In the genomic region with DNA sequence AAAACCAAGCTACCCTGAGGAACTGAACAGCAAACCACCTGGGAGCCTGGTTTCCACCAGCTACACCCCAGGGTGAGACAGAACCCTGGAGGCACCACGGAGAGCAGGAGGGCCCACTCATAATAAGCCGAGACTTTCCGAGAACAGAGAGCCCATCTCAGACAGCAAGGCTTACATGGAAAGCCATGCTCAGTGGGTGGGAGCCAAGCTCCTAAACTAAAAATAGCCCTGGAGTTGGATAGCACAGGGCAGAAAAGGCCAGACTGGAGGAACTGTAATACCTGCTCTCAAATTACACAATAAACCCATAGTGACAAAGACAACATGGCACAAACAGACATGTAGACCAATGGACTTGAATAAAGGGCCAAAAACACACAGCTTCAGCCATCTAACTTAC, we compare ENCODE assay signal across 24 mouse cellular contexts.
DNase-seq lines count a peak whose midpoint lies in the region; ATAC-seq and TF ChIP-seq lines count a peak whose summit lies in the region.
"Had no signal": no experiment of that assay in that cellular context is flagged by ENCODE, and none has a peak within 500 bp of the region (broad histone marks: within the 10 kb centered on the region; RNA-seq: fewer than 3 reads in every experiment).

No protein-coding gene starts in this region.

- no peak for TF ChIP-seq POLR2A in CH12.LX (IDR thresholded peaks at IDR 0.05; ENCODE audit: low read depth, low read length)
- TF ChIP-seq POLR2A in lung, adult 2 months (IDR thresholded peaks at IDR 0.05; ENCODE audit: borderline replicate concordance, extremely low read depth, low read depth, low read length): no peak

- no peaks in the 10 kb centered on the region for H3K36me3 ChIP-seq in CH12.LX (replicated peaks in 1 of 2; ENCODE audit: control insufficient read depth in 1 of 2, insufficient read depth in 1 of 2, low read length in 1 of 2)
- no peaks in the 10 kb centered on the region for H3K36me3 ChIP-seq in midbrain, embryonic 13.5 days
- H3K36me3 ChIP-seq: embryonic facial prominence, embryonic 12.5 days; forebrain, embryonic 10.5 days; forebrain, embryonic 15.5 days; hindbrain, embryonic 10.5 days; hindbrain, embryonic 15.5 days; liver, embryonic 12.5 days; neural tube, embryonic 15.5 days had no signal

- no peaks in the 10 kb centered on the region for H3K27me3 ChIP-seq in CH12.LX (replicated peaks)
- H3K27me3 ChIP-seq in midbrain, embryonic 13.5 days: no peaks in the 10 kb centered on the region
- H3K27me3 ChIP-seq: embryonic facial prominence, embryonic 12.5 days; forebrain, embryonic 15.5 days; hindbrain, embryonic 15.5 days; liver, embryonic 12.5 days; neural tube, embryonic 15.5 days had no signal

- in situ Hi-C loops in CH12.LX (cut with MboI; ENCODE audit: low pct_ligation_motif_present, low pct_unique_long_range_greater_than_20kb, low sequenced_read_pairs): no loop called here

- H3K4me3 ChIP-seq in CH12.LX (replicated peaks in 1 of 3; ENCODE audit: low read depth in 2 of 3, low read length in 2 of 3, poor library complexity in 1 of 3): no peak overlapping the region
- H3K4me3 ChIP-seq in midbrain, embryonic 13.5 days (replicated peaks): no peak overlapping the region
- H3K4me3 ChIP-seq in lung, adult 2 months (replicated peaks; ENCODE audit: extremely low read depth, low read depth, low read length): no peak overlapping the region
- H3K4me3 ChIP-seq: embryonic facial prominence, embryonic 12.5 days; forebrain, embryonic 10.5 days; forebrain, embryonic 15.5 days; hindbrain, embryonic 10.5 days; hindbrain, embryonic 15.5 days; liver, embryonic 12.5 days; neural tube, embryonic 15.5 days had no signal

- no peak overlapping the region for H3K9ac ChIP-seq in CH12.LX (ENCODE audit: insufficient read depth, low read depth)
- H3K9ac ChIP-seq in midbrain, embryonic 13.5 days (replicated peaks): no peak overlapping the region
- H3K9ac ChIP-seq: embryonic facial prominence, embryonic 12.5 days; forebrain, embryonic 15.5 days; hindbrain, embryonic 15.5 days; liver, embryonic 12.5 days; liver, postnatal 0 days; neural tube, embryonic 15.5 days had no signal

- dilution Hi-C loops in CH12.LX (cut with MboI; ENCODE audit: extremely low pct_ligation_motif_present, extremely low pct_unique_long_range_greater_than_20kb, low sequenced_read_pairs): no loop called here

- peak; percentile 54 for DNase-seq in gastrocnemius, adult 18-20 months (ENCODE audit: low spot score)
- no peak for DNase-seq in gastrocnemius, postnatal 4 days (ENCODE audit: low spot score in 2 of 2)
- no peak for DNase-seq in CH12.LX (ENCODE audit: extremely low read depth)
- peak; percentile 10 to 15 for DNase-seq in gastrocnemius, adult 8-10 months (ENCODE audit: low spot score in 2 of 2)
- peak; percentile 4 to 6 for DNase-seq in heart, adult 9 months (ENCODE audit: low spot score in 2 of 2)
- DNase-seq in left cerebral cortex, adult 11 months (ENCODE audit: low spot score): no peak
- no peak for DNase-seq in lung, adult 2 months
- DNase-seq: cerebellum, adult 9-10 months; kidney, adult 11 months; layer of hippocampus, adult 9-11 months; left cerebral cortex, postnatal 4 days; liver, postnatal 0 days; lung, postnatal 4 days; right cerebral cortex, postnatal 4 days; thymus, postnatal 4 days had no signal

- 72% methylated on average over 3 of the region's 3 CpGs for WGBS in midbrain, embryonic 13.5 days
- 57% methylated on average over 3 of the region's 3 CpGs for WGBS in lung, adult 2 months

- no peak for TF ChIP-seq CTCF in CH12.LX (conservative IDR thresholded peaks at IDR 0.05 in 1 of 2, IDR thresholded peaks at IDR 0.05 in 1 of 2; ENCODE audit: low read depth in 2 of 2, low read length in 2 of 2)
- TF ChIP-seq CTCF in lung, adult 2 months (IDR thresholded peaks at IDR 0.05; ENCODE audit: insufficient read depth, low read length): no peak

- no peaks in the 10 kb centered on the region for H3K4me1 ChIP-seq in CH12.LX (ENCODE audit: control insufficient read depth in 1 of 2, insufficient read depth in 2 of 2)
- no peaks in the 10 kb centered on the region for H3K4me1 ChIP-seq in midbrain, embryonic 13.5 days (replicated peaks)
- H3K4me1 ChIP-seq in lung, adult 2 months (ENCODE audit: control insufficient read depth, insufficient read depth, low read length): no peaks in the 10 kb centered on the region
- H3K4me1 ChIP-seq: embryonic facial prominence, embryonic 12.5 days; forebrain, embryonic 10.5 days; forebrain, embryonic 15.5 days; hindbrain, embryonic 10.5 days; hindbrain, embryonic 15.5 days; liver, embryonic 12.5 days; neural tube, embryonic 15.5 days had no signal

- H3K9me3 ChIP-seq in CH12.LX (replicated peaks; ENCODE audit: low read length): no peaks in the 10 kb centered on the region
- no peaks in the 10 kb centered on the region for H3K9me3 ChIP-seq in midbrain, embryonic 13.5 days
- H3K9me3 ChIP-seq: embryonic facial prominence, embryonic 12.5 days; forebrain, embryonic 10.5 days; forebrain, embryonic 15.5 days; hindbrain, embryonic 10.5 days; hindbrain, embryonic 15.5 days; liver, embryonic 12.5 days; neural tube, embryonic 15.5 days had no signal

- no peak for TF ChIP-seq EP300 in CH12.LX (IDR thresholded peaks at IDR 0.05; ENCODE audit: low read length)

- H3K27ac ChIP-seq in CH12.LX (ENCODE audit: insufficient read depth, low read depth): no peak overlapping the region
- H3K27ac ChIP-seq in midbrain, embryonic 13.5 days: no peak overlapping the region
- H3K27ac ChIP-seq: embryonic facial prominence, embryonic 12.5 days; forebrain, embryonic 10.5 days; forebrain, embryonic 15.5 days; hindbrain, embryonic 10.5 days; hindbrain, embryonic 15.5 days; liver, embryonic 12.5 days; neural tube, embryonic 15.5 days had no signal

- peak overlapping the region; percentile 0; the same call in 1 of the 2 replicates for H3K4me2 ChIP-seq in CH12.LX (ENCODE audit: insufficient read depth, low read depth, poor library complexity, severe bottlenecking)
- no peak overlapping the region for H3K4me2 ChIP-seq in midbrain, embryonic 13.5 days (replicated peaks)
- H3K4me2 ChIP-seq: embryonic facial prominence, embryonic 12.5 days; forebrain, embryonic 15.5 days; hindbrain, embryonic 15.5 days; liver, embryonic 12.5 days; neural tube, embryonic 15.5 days had no signal

- no peaks in the 10 kb centered on the region for H3K79me2 ChIP-seq in CH12.LX (replicated peaks; ENCODE audit: control insufficient read depth, extremely low read depth, insufficient read depth, poor library complexity, severe bottlenecking)

- no peak for TF ChIP-seq RAD21 in CH12.LX (IDR thresholded peaks at IDR 0.05; ENCODE audit: low read depth, low read length)

- ATAC-seq in midbrain, embryonic 13.5 days: no peak
- ATAC-seq: forebrain, embryonic 15.5 days; liver, embryonic 12.5 days; liver, postnatal 0 days; lung, postnatal 0 days had no signal

TF ChIP-seq in CH12.LX, 34 proteins besides CTCF, POLR2A, EP300 and RAD21:
- TF ChIP-seq POLR2AphosphoS2 (IDR thresholded peaks at IDR 0.05; ENCODE audit: low read depth, low read length) (no peak), ETS1 (conservative IDR thresholded peaks at IDR 0.05; ENCODE audit: low read depth, low read length) (no peak), E2F4 (IDR thresholded peaks at IDR 0.05; ENCODE audit: insufficient replicate concordance, low read depth, low read length) (no peak), ZKSCAN1 (IDR thresholded peaks at IDR 0.05; ENCODE audit: borderline replicate concordance, low read depth, low read length) (no peak), USF1 (IDR thresholded peaks at IDR 0.05; ENCODE audit: low read depth, low read length) (no peak), IRF4 (IDR thresholded peaks at IDR 0.05; ENCODE audit: low read depth, low read length) (no peak), MAZ (IDR thresholded peaks at IDR 0.05; ENCODE audit: low read depth, low read length) (no peak), NELFE (IDR thresholded peaks at IDR 0.05; ENCODE audit: low read depth, low read length) (no peak), ZC3H11A (IDR thresholded peaks at IDR 0.05; ENCODE audit: low read depth, low read length) (no peak), JUND (conservative IDR thresholded peaks at IDR 0.05; ENCODE audit: low read depth, low read length) (no peak), CHD2 (IDR thresholded peaks at IDR 0.05; ENCODE audit: low read length) (no peak), SIN3A (IDR thresholded peaks at IDR 0.05; ENCODE audit: low read length) (no peak), MYC (IDR thresholded peaks at IDR 0.05; ENCODE audit: low read depth, low read length) (no peak), TCF12 (IDR thresholded peaks at IDR 0.05; ENCODE audit: low read depth, low read length) (no peak), TBP (conservative IDR thresholded peaks at IDR 0.05; ENCODE audit: low read depth, low read length) (no peak), JUN (IDR thresholded peaks at IDR 0.05; ENCODE audit: insufficient read depth, low read depth, low read length) (no peak), ELF1 (IDR thresholded peaks at IDR 0.05; ENCODE audit: low read depth, low read length) (no peak), MXI1 (IDR thresholded peaks at IDR 0.05; ENCODE audit: low read depth, low read length) (no peak), USF2 (conservative IDR thresholded peaks at IDR 0.05; ENCODE audit: low read depth, low read length) (no peak), MAX (IDR thresholded peaks at IDR 0.05; ENCODE audit: low read length) (no peak)
TF ChIP-seq in CH12.LX: peak in this region for 0.

Comparison
In these comparisons a context has a peak if more than half of its experiments do, and no peak if none do; other contexts are left out.
1. DNase-seq: peak in gastrocnemius, adult 18-20 months (single experiment), gastrocnemius, adult 8-10 months (2 of 2) and heart, adult 9 months (2 of 2); none in gastrocnemius, postnatal 4 days (0 of 2), CH12.LX (single experiment), left cerebral cortex, adult 11 months (single experiment) and lung, adult 2 months (single experiment).